Mouse (Mus musculus): Measurements from ENCODE around the gene Il6st. TPM values are rescaled to one million over a fixed set of nuclear protein-coding genes. Genes with fewer than 3 reads are reported as not detected.

Gene Il6st
- polyA plus RNA-seq, 1 experiment from 2014 or later: 22.6 TPM

- no peak for ATAC-seq (ENCODE audit: low FRiP score)
- no peaks in the 10 kb centered on the region for H3K4me1 ChIP-seq (replicated peaks)
- H3K27ac ChIP-seq: no peak overlapping the region
- H3K4me3 ChIP-seq: no peak overlapping the region
- H3K36me3 ChIP-seq: peaks cover 80% of the 10 kb centered on the region
- no peak overlapping the region for H3K4me2 ChIP-seq
- WGBS: 93% methylated on average over 4 of the region's 4 CpGs
- no peaks in the 10 kb centered on the region for H3K27me3 ChIP-seq
- no peaks in the 10 kb centered on the region for H3K9me3 ChIP-seq
- H3K9ac ChIP-seq: no peak overlapping the region
Measured at GRCm38 (mm10) chr13:112500027-112500426, 36.2 kb downstream of the Il6st start.

DNA sequence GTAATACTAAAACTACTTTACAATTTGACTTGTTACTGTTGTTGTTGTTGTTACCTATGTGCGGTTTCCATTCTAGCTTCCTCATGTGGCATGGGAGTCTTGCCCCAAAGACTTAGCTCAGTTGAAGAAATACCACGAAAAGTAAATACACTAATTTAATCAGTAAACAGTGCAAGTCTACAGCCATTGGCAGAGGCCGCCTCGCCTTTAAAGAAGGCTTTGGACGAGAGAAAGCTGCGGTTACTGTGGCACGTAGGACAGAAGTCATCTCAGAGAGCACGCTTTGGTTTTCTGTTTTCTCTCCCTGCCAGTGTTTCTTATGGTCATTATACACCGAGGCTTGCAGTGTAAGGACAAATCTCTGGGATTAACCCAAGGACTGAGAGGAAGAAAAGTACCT is 36.6 kb downstream of the Il6st start:
- Histone ChIP-seq H3K4me2 (no peak overlapping the region), H3K27ac (no peak overlapping the region), H3K36me3 (peaks cover 81% of the 10 kb centered on the region), H3K9ac (no peak overlapping the region), H3K27me3 (no peaks in the 10 kb centered on the region), H3K4me1 (replicated peaks) (no peaks in the 10 kb centered on the region), H3K9me3 (no peaks in the 10 kb centered on the region), H3K4me3 (no peak overlapping the region)
- 93% methylated on average over 9 of the region's 9 CpGs for WGBS
- no peak for ATAC-seq (ENCODE audit: low FRiP score)

DNA sequence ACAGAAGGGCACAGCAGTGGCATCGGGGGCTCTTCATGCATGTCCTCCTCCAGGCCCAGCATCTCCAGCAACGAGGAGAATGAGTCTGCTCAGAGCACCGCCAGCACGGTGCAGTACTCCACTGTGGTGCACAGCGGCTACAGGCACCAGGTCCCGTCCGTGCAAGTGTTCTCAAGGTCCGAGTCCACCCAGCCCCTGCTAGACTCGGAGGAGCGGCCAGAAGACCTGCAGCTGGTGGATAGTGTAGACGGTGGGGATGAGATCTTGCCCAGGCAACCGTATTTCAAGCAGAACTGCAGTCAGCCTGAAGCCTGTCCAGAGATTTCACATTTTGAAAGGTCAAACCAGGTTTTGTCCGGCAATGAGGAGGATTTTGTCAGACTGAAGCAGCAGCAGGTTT is 40.0 kb downstream of the Il6st start:
- no peak overlapping the region for H3K27ac ChIP-seq
- no peak overlapping the region for H3K4me2 ChIP-seq
- WGBS: 94% methylated on average over 13 of the region's 13 CpGs
- H3K36me3 ChIP-seq: peaks cover 70% of the 10 kb centered on the region
- no peaks in the 10 kb centered on the region for H3K9me3 ChIP-seq
- H3K27me3 ChIP-seq: no peaks in the 10 kb centered on the region
- no peak for ATAC-seq (ENCODE audit: low FRiP score)
- H3K4me3 ChIP-seq: no peak overlapping the region
- no peaks in the 10 kb centered on the region for H3K4me1 ChIP-seq (replicated peaks)
- H3K9ac ChIP-seq: no peak overlapping the region

GRCm38 (mm10) chr13:112505436-112505835 is 41.6 kb downstream of the Il6st start:
- no peaks in the 10 kb centered on the region for H3K4me1 ChIP-seq (replicated peaks)
- H3K9me3 ChIP-seq: no peaks in the 10 kb centered on the region
- H3K27ac ChIP-seq: no peak overlapping the region
- no peaks in the 10 kb centered on the region for H3K27me3 ChIP-seq
- WGBS: 94% methylated on average over 6 of the region's 6 CpGs
- no peak overlapping the region for H3K4me2 ChIP-seq
- H3K4me3 ChIP-seq: no peak overlapping the region
- H3K36me3 ChIP-seq: peaks cover 57% of the 10 kb centered on the region
- no peak for ATAC-seq (ENCODE audit: low FRiP score)
- H3K9ac ChIP-seq: no peak overlapping the region

DNA sequence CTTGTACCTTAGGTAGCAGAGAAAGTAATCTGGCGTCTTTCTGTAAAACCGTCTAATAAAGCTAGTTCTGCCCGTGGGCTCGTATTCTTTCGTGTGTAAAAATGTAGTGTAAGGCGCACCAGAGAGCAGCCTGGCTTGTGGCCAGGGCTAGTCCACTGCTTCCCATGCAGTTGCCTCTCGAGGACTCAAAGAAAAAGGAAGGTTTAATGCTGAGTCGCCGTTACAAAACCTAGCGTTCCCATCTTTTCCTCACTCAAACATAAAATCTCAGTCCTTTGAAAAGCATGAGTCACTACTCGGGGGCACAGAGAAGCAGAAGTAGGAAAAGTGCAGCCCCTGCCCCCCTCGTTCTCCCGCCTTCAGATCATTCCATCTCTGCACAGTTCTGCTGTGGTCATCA is 42.9 kb downstream of the Il6st start:
- Histone ChIP-seq H3K4me2 (no peak overlapping the region), H3K36me3 (peaks cover 44% of the 10 kb centered on the region), H3K4me3 (no peak overlapping the region), H3K4me1 (replicated peaks) (no peaks in the 10 kb centered on the region), H3K9ac (no peak overlapping the region), H3K27ac (no peak overlapping the region), H3K27me3 (no peaks in the 10 kb centered on the region), H3K9me3 (no peaks in the 10 kb centered on the region)
- no peak for ATAC-seq (ENCODE audit: low FRiP score)
- WGBS: 90% methylated on average over 13 of the region's 13 CpGs

GRCm38 (mm10) chr13:112507691-112508090 is 43.8 kb downstream of the Il6st start:
- no peaks in the 10 kb centered on the region for H3K9me3 ChIP-seq
- H3K9ac ChIP-seq: no peak overlapping the region
- 88% methylated on average over 13 of the region's 13 CpGs for WGBS

DNA sequence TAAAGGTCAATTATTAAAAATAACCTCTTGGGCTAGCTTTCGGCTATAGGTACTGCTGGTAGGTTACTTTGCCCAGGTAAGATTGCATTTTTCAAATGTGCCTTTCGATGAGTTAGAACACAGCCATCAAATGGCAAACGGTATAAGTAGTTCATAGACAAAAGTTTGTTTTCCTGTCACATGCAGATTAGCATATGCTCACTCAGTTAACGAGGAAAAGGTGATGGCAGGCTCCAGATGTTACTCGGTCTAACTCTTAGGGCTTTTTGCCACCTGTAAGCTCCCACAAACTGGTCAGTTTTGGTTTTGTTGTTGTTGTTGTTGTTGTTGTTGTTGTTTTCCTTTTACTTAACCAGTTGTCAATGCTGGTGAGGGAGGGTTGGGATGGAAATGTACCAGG is 44.6 kb downstream of the Il6st start:
- WGBS: 94% methylated on average over 5 of the region's 5 CpGs

More at GRCm38 (mm10) chr13:112507691-112508090, 43.8 kb downstream of the Il6st start:
- Histone ChIP-seq H3K4me2 (no peak overlapping the region), H3K27me3 (no peaks in the 10 kb centered on the region), H3K27ac (no peak overlapping the region), H3K4me1 (replicated peaks) (no peaks in the 10 kb centered on the region), H3K4me3 (no peak overlapping the region), H3K36me3 (peaks cover 40% of the 10 kb centered on the region)
- no peak for ATAC-seq (ENCODE audit: low FRiP score)

GRCm38 (mm10) chr13:112509465-112509864 is 45.6 kb downstream of the Il6st start:
- H3K4me2 ChIP-seq: no peak overlapping the region

More for the DNA sequence above, 44.6 kb downstream of the Il6st start:
- H3K4me2 ChIP-seq: no peak overlapping the region
- H3K9me3 ChIP-seq: no peaks in the 10 kb centered on the region
- H3K36me3 ChIP-seq: peaks cover 37% of the 10 kb centered on the region
- H3K27ac ChIP-seq: no peak overlapping the region
- no peak for ATAC-seq (ENCODE audit: low FRiP score)
- no peaks in the 10 kb centered on the region for H3K4me1 ChIP-seq (replicated peaks)
- H3K27me3 ChIP-seq: no peaks in the 10 kb centered on the region
- no peak overlapping the region for H3K9ac ChIP-seq
- H3K4me3 ChIP-seq: no peak overlapping the region

GRCm38 (mm10) chr13:112510437-112511212 is 46.8 kb downstream of the Il6st start:
- no peaks in the 10 kb centered on the region for H3K27me3 ChIP-seq
- H3K36me3 ChIP-seq: peaks cover 15% of the 10 kb centered on the region
- ATAC-seq (ENCODE audit: low FRiP score): no peak
- H3K4me2 ChIP-seq: no peak overlapping the region
- no peak overlapping the region for H3K9ac ChIP-seq
- no peaks in the 10 kb centered on the region for H3K9me3 ChIP-seq
- no peak overlapping the region for H3K4me3 ChIP-seq
- H3K27ac ChIP-seq: no peak overlapping the region
- 92% methylated on average over 19 of the region's 19 CpGs for WGBS
- no peaks in the 10 kb centered on the region for H3K4me1 ChIP-seq (replicated peaks)

More at GRCm38 (mm10) chr13:112509465-112509864, 45.6 kb downstream of the Il6st start:
- H3K9me3 ChIP-seq: no peaks in the 10 kb centered on the region
- ATAC-seq (ENCODE audit: low FRiP score): peak; percentile 79
- no peaks in the 10 kb centered on the region for H3K4me1 ChIP-seq (replicated peaks)
- no peak overlapping the region for H3K27ac ChIP-seq
- H3K4me3 ChIP-seq: no peak overlapping the region
- peaks cover 27% of the 10 kb centered on the region for H3K36me3 ChIP-seq
- H3K27me3 ChIP-seq: no peaks in the 10 kb centered on the region
- H3K9ac ChIP-seq: no peak overlapping the region
- 32% methylated on average over 4 of the region's 4 CpGs for WGBS

- Histone ChIP-seq H3K4me1 (replicated peaks) (no peaks in the 10 kb centered on the region), H3K27me3 (no peaks in the 10 kb centered on the region), H3K9ac (no peak overlapping the region), H3K36me3 (peaks cover 9% of the 10 kb centered on the region), H3K4me3 (no peak overlapping the region), H3K27ac (no peak overlapping the region), H3K4me2 (no peak overlapping the region), H3K9me3 (no peaks in the 10 kb centered on the region)
- WGBS: 83% methylated on average over 11 of the region's 11 CpGs
- ATAC-seq (ENCODE audit: low FRiP score): no peak
Measured at GRCm38 (mm10) chr13:112511261-112511660, 47.4 kb downstream of the Il6st start.

GRCm38 (mm10) chr13:112511810-112512209 is 47.9 kb downstream of the Il6st start:
- ATAC-seq (ENCODE audit: low FRiP score): no peak
- Histone ChIP-seq H3K27me3 (no peaks in the 10 kb centered on the region), H3K27ac (no peak overlapping the region), H3K9ac (no peak overlapping the region), H3K4me2 (no peak overlapping the region), H3K9me3 (no peaks in the 10 kb centered on the region), H3K4me3 (no peak overlapping the region), H3K4me1 (replicated peaks) (no peaks in the 10 kb centered on the region), H3K36me3 (peaks cover 6% of the 10 kb centered on the region)
- 94% methylated on average over 7 of the region's 7 CpGs for WGBS

DNA sequence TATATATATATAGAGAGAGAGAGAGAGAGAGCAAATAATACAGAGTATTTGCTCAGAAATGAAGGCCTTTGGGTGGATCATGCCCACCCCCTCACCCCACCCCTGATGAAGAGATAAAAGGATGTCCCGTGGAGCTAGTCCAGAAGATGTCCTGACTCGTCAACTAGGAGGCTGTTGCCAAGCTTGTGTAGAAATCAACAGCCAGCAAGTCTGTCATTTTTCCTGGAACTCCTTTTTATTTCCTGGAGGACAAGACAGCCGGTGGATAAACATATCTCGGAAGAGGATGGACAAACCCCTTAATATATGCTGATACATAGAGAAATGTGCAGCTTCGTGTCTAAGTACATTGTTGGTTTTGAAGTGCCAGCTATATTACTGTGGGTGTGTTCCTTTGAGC is 49.0 kb downstream of the Il6st start:
- H3K27me3 ChIP-seq: no peaks in the 10 kb centered on the region
- H3K9me3 ChIP-seq: peaks cover 2% of the 10 kb centered on the region
- H3K4me2 ChIP-seq: no peak overlapping the region
- H3K9ac ChIP-seq: no peak overlapping the region
- 88% methylated on average over 5 of the region's 5 CpGs for WGBS
- H3K36me3 ChIP-seq: peaks cover 2% of the 10 kb centered on the region
- no peak overlapping the region for H3K4me3 ChIP-seq
- H3K4me1 ChIP-seq (replicated peaks): no peaks in the 10 kb centered on the region
- no peak for ATAC-seq (ENCODE audit: low FRiP score)
- no peak overlapping the region for H3K27ac ChIP-seq

- peaks cover 9% of the 10 kb centered on the region for H3K9me3 ChIP-seq
- WGBS: 78% methylated on average over 1 of the region's 1 CpGs
- no peaks in the 10 kb centered on the region for H3K27me3 ChIP-seq
- no peak overlapping the region for H3K9ac ChIP-seq
- no peaks in the 10 kb centered on the region for H3K36me3 ChIP-seq
- no peak overlapping the region for H3K4me3 ChIP-seq
- H3K4me2 ChIP-seq: no peak overlapping the region
- no peak overlapping the region for H3K27ac ChIP-seq
- no peaks in the 10 kb centered on the region for H3K4me1 ChIP-seq (replicated peaks)
- no peak for ATAC-seq (ENCODE audit: low FRiP score)
Measured at GRCm38 (mm10) chr13:112514546-112514945, 50.7 kb downstream of the Il6st start.
